Mouse (Mus musculus): ENCODE measurements around the gene Krt88. TPM values are rescaled to one million over a fixed set of nuclear protein-coding genes. Genes with fewer than 3 reads are reported as not detected.

Gene Krt88
- polyA plus RNA-seq, 1 experiment: not detected

DNA sequence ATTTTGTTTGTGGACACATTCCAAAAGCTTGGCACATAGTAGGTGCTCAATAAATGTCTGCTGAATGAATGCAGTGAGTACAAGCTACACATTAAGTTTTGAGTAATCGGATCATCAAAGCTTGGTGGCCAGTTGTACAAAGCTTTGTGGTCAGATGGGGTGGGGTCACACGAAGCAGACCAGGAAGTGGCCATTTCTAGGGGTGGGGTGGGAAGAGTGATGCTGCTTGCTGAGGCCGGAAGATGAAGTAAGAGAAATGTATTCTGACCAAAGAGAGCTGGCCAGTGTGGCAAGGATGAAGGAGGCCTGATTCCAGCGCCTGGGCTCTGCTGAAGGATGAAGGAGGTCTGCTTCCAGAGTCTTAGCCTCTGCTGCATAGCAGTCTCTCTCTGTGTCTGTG lies 21.5 kb downstream of the Krt88 start:
- TF ChIP-seq POLR2A (IDR thresholded peaks at IDR 0.05; ENCODE audit: low read depth, low read length): no peak
- H3K4me1 ChIP-seq (ENCODE audit: control insufficient read depth, insufficient read depth, insufficient read length): no peaks in the 10 kb centered on the region
- 65% methylated on average over 4 of the region's 4 CpGs for WGBS
- no peak overlapping the region for H3K27ac ChIP-seq (ENCODE audit: insufficient read depth, low read length)
- H3K36me3 ChIP-seq (ENCODE audit: control insufficient read depth, insufficient read depth, low read length): no peaks in the 10 kb centered on the region
- H3K4me3 ChIP-seq (ENCODE audit: extremely low read depth, insufficient read depth, insufficient read length): no peak overlapping the region
- H3K27me3 ChIP-seq (ENCODE audit: control insufficient read depth, insufficient read depth, low read length): peaks cover 1% of the 10 kb centered on the region; the same call in 1 of the 2 replicates
- no peak for DNase-seq (ENCODE audit: low read depth in 1 of 2, low spot score in 2 of 2)

DNA sequence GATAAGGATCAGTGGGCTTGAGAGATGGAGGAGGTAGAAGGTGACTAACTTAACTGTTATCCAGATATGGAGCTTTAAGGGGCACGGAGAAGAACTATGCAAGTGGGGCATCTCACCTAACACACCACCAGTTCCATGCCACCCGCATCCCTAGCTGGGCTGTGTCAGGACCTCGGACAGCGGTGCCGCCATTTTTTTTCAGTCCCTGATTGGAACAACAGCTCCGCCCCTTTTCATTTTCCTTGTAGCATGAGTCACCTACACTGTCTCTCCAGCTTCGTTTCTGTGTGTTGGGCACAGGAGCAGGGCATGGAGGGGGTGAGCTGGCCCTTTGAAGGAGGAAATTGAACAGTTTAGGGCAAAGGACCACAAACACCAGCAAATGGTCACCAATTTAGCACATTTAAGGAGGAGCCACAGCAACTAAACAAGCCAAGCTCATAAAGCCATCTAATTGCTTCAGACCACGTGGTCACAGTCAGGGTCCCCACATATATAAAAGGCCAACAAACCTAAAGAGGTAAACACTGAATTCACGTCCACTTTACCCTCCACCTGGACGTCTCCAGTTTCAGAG lies 25.5 kb downstream of the Krt88 start, which contains the start of gene Krt86:
Krt86 (plus strand) TSS at position 527 of the 577 bp plus-strand sequence.
- Histone ChIP-seq H3K27me3 (ENCODE audit: control insufficient read depth, insufficient read depth, low read length) (no peaks in the 10 kb centered on the region), H3K4me3 (ENCODE audit: extremely low read depth, insufficient read depth, insufficient read length) (no peak within 1 kb of the TSS), H3K27ac (ENCODE audit: insufficient read depth, low read length) (no peak within 1 kb of the TSS), H3K4me1 (ENCODE audit: control insufficient read depth, insufficient read depth, insufficient read length) (no peaks in the 10 kb centered on the region), H3K36me3 (ENCODE audit: control insufficient read depth, insufficient read depth, low read length) (no peaks in the 10 kb centered on the region)
- WGBS: 26% methylated on average over 10 of the region's 10 CpGs
- DNase-seq (ENCODE audit: low read depth in 1 of 2, low spot score in 2 of 2): no peak
- no peak for TF ChIP-seq POLR2A (IDR thresholded peaks at IDR 0.05; ENCODE audit: low read depth, low read length)
- TF ChIP-seq CTCF (IDR thresholded peaks at IDR 0.05; ENCODE audit: extremely low read depth, insufficient read depth, insufficient read length, insufficient replicate concordance): no peak

DNA sequence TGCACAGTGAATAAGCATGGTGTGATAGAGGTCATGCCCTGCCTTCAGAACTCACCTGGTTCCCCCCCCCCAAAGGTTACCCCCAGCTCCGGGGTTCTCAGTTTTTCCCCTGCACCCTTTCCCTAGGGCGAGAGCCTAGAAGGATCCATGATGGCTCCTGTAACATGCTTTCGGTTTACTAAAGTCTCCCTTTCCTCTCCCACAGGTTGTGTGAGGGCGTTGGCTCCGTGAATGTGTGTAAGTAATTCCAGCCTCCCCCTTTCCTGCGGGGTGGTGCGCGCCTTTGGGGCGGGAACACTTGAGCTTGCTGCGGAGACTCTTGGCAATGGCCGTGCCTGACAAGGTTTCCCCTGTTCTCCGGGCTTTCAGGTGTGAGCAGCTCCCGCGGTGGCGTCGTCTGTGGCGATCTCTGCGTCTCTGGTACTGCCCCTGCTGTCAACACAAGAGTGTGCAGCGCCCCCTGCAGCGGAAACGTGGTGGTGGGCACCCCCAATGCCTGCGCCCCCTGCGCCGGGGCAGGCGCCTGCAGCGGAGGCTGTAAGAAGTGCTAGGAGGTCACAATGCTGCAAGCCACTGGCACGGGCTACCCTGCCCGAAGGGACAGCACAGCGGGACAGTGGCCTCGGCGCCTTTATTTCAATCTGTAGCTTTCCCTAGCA lies 31.6 kb downstream of the Krt88 start:
- TF ChIP-seq POLR2A (IDR thresholded peaks at IDR 0.05; ENCODE audit: low read depth, low read length) (no peak), CTCF (IDR thresholded peaks at IDR 0.05; ENCODE audit: extremely low read depth, insufficient read depth, insufficient read length, insufficient replicate concordance) (no peak)
- H3K27ac ChIP-seq (ENCODE audit: insufficient read depth, low read length): no peak overlapping the region
- no peaks in the 10 kb centered on the region for H3K27me3 ChIP-seq (ENCODE audit: control insufficient read depth, insufficient read depth, low read length)
- H3K4me1 ChIP-seq (ENCODE audit: control insufficient read depth, insufficient read depth, insufficient read length): no peaks in the 10 kb centered on the region
- DNase-seq (ENCODE audit: low read depth in 1 of 2, low spot score in 2 of 2): no peak
- H3K36me3 ChIP-seq (ENCODE audit: control insufficient read depth, insufficient read depth, low read length): no peaks in the 10 kb centered on the region
- no peak overlapping the region; the same call in 1 of the 2 replicates for H3K4me3 ChIP-seq (ENCODE audit: extremely low read depth, insufficient read depth, insufficient read length)
- WGBS: 9% methylated on average over 31 of the region's 31 CpGs

DNA sequence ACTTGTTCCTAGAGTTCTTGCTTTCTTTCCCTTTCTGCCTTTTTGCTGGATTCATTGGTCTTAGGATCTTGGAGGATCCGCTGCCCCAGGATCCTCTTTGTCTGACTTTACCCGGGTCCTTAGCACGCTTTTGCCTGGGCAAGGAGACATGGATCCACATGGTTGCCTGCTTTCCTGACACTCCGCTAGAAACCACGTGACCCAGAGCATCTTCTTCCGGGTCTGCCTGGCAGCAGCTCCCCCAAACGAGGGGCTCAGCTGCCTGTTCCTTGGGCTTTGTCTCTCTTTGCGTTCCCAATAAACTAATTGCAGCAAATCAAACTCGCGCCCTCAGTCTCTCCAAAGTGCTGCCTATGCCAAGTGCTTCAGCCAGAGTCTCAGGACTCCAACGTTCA lies 32.1 kb downstream of the Krt88 start:
- DNase-seq (ENCODE audit: low read depth in 1 of 2, low spot score in 2 of 2): no peak
- Histone ChIP-seq H3K27me3 (ENCODE audit: control insufficient read depth, insufficient read depth, low read length) (no peaks in the 10 kb centered on the region), H3K36me3 (ENCODE audit: control insufficient read depth, insufficient read depth, low read length) (no peaks in the 10 kb centered on the region), H3K27ac (ENCODE audit: insufficient read depth, low read length) (no peak overlapping the region), H3K4me1 (ENCODE audit: control insufficient read depth, insufficient read depth, insufficient read length) (no peaks in the 10 kb centered on the region), H3K4me3 (ENCODE audit: extremely low read depth, insufficient read depth, insufficient read length) (no peak overlapping the region)
- WGBS: 42% methylated on average over 11 of the region's 11 CpGs
- TF ChIP-seq CTCF (IDR thresholded peaks at IDR 0.05; ENCODE audit: extremely low read depth, insufficient read depth, insufficient read length, insufficient replicate concordance): no peak
- no peak for TF ChIP-seq POLR2A (IDR thresholded peaks at IDR 0.05; ENCODE audit: low read depth, low read length)

DNA sequence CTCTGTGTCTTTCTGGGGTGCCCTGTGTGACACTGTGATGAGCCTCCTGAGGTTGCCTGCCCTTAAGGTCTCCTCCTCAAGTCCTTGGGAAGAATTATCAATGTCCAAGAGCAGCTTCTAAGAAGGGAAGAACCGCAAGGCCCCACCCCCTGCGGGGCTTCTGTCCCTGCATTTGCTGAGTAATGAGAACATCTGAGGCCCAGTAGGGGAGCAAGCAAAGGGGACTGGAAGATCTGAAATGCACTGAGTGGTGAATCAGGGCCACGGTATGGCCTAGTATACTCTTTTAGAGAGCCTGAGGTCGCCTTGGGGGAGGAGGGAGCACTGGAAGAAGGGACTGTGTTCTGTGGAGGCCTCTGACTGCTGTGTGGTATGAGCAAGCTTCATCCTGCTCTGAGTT lies 34.5 kb downstream of the Krt88 start:
- Histone ChIP-seq H3K36me3 (ENCODE audit: control insufficient read depth, insufficient read depth, low read length) (no peaks in the 10 kb centered on the region), H3K4me3 (ENCODE audit: extremely low read depth, insufficient read depth, insufficient read length) (no peak overlapping the region), H3K27ac (ENCODE audit: insufficient read depth, low read length) (no peak overlapping the region), H3K4me1 (ENCODE audit: control insufficient read depth, insufficient read depth, insufficient read length) (peaks cover 2% of the 10 kb centered on the region; the same call in 1 of the 2 replicates), H3K27me3 (ENCODE audit: control insufficient read depth, insufficient read depth, low read length) (no peaks in the 10 kb centered on the region)
- TF ChIP-seq CTCF (IDR thresholded peaks at IDR 0.05; ENCODE audit: extremely low read depth, insufficient read depth, insufficient read length, insufficient replicate concordance) (no peak), POLR2A (IDR thresholded peaks at IDR 0.05; ENCODE audit: low read depth, low read length) (no peak)
- WGBS: 26% methylated on average over 4 of the region's 4 CpGs
- no peak for DNase-seq (ENCODE audit: low read depth in 1 of 2, low spot score in 2 of 2)

DNA sequence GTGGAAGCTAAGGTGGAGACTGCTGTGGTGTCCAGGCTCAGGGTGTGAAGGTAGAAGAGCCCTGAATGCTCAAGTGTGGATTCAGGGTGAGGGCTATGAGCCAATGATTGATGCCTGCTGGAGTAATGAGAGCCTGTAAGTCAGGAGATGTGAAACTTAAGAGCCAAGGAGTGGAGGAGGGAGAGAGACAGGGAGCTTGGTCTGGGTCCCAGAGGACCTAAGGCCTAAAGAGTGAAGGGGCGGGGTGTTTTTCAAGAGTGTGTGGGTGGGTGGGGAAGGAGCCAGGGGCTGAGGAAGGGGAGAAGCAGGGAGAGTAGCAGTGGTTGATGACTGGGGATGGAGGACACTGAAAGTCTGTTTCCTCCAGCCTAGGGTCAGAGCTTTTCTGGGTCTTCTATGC lies 36.1 kb downstream of the Krt88 start:
- no peak for DNase-seq (ENCODE audit: low read depth in 1 of 2, low spot score in 2 of 2)
- Histone ChIP-seq H3K27me3 (ENCODE audit: control insufficient read depth, insufficient read depth, low read length) (no peaks in the 10 kb centered on the region), H3K4me1 (ENCODE audit: control insufficient read depth, insufficient read depth, insufficient read length) (peaks cover 2% of the 10 kb centered on the region; the same call in 1 of the 2 replicates), H3K27ac (ENCODE audit: insufficient read depth, low read length) (no peak overlapping the region), H3K4me3 (ENCODE audit: extremely low read depth, insufficient read depth, insufficient read length) (no peak overlapping the region), H3K36me3 (ENCODE audit: control insufficient read depth, insufficient read depth, low read length) (no peaks in the 10 kb centered on the region)
- 93% methylated on average over 1 of the region's 1 CpGs for WGBS
- no peak for TF ChIP-seq CTCF (IDR thresholded peaks at IDR 0.05; ENCODE audit: extremely low read depth, insufficient read depth, insufficient read length, insufficient replicate concordance)
- no peak for TF ChIP-seq POLR2A (IDR thresholded peaks at IDR 0.05; ENCODE audit: low read depth, low read length)

DNA sequence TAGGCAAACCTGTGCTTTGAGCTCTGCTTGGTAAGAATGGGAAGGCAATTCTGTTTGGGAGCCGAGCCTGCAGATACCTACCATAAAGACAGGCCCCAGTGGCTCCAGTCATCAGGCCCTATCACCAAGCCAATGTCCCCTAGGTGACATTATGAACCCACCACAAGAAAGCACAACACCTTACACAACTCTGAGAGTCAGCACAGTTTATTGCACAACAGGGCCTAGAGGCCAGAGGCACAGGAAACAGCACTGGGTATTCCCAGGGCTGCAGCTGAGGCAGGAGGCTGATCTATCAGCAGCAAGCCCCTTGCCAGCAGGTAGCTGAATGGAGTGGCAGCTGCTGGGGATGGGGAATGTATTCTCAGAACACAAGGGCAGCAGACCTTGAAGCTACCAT lies 37.4 kb downstream of the Krt88 start:
- no peak overlapping the region for H3K27ac ChIP-seq (ENCODE audit: insufficient read depth, low read length)
- no peak overlapping the region for H3K4me3 ChIP-seq (ENCODE audit: extremely low read depth, insufficient read depth, insufficient read length)
- WGBS: 76% methylated on average over 1 of the region's 1 CpGs
- peaks cover 2% of the 10 kb centered on the region; the same call in 1 of the 2 replicates for H3K4me1 ChIP-seq (ENCODE audit: control insufficient read depth, insufficient read depth, insufficient read length)
- no peak for TF ChIP-seq CTCF (IDR thresholded peaks at IDR 0.05; ENCODE audit: extremely low read depth, insufficient read depth, insufficient read length, insufficient replicate concordance)
- TF ChIP-seq POLR2A (IDR thresholded peaks at IDR 0.05; ENCODE audit: low read depth, low read length): no peak
- no peaks in the 10 kb centered on the region for H3K36me3 ChIP-seq (ENCODE audit: control insufficient read depth, insufficient read depth, low read length)
- no peak for DNase-seq (ENCODE audit: low read depth in 1 of 2, low spot score in 2 of 2)
- no peaks in the 10 kb centered on the region for H3K27me3 ChIP-seq (ENCODE audit: control insufficient read depth, insufficient read depth, low read length)
